Mouse (Mus musculus) heart, postnatal 0 days (tissue): ENCODE data around the gene Rai14. TPM values are rescaled to one million over a fixed set of nuclear protein-coding genes. Genes with fewer than 3 reads are reported as not detected.

Experiments
- ATAC-seq: fragments of 200-750 bp; cut with Nextera tagmentation; 2 replicates; pipeline ENCODE4 v1.8.0; 2017; ENCODE audit warnings: low read depth, moderate number of reproducible peaks, moderate library complexity; ENCODE audit not compliant: insufficient read depth
- DNase-seq: peaks from one replicate; pipeline ENCODE4 v3.0.0-alpha.2; 2016; ENCODE audit warnings: low spot score
- H3K27ac ChIP-seq: fragments of 300-500 bp; sonication (generic); 2 replicates; pipeline ENCODE4 v1.5.1; 2014; ENCODE audit warnings: low read depth, mild to moderate bottlenecking
- H3K27me3 ChIP-seq: fragments of 300-500 bp; sonication (generic); 2 replicates; pipeline ENCODE4 v1.6.1; 2014; ENCODE audit warnings: low read length, mixed read lengths; ENCODE audit not compliant: control insufficient read depth, insufficient read depth
- H3K36me3 ChIP-seq: fragments of 300-500 bp; sonication (generic); replicated peaks from 2 replicates; pipeline ENCODE4 v1.6.1; 2014; ENCODE audit warnings: low read length, mixed read lengths; ENCODE audit not compliant: control insufficient read depth, insufficient read depth
- H3K4me1 ChIP-seq: fragments of 300-500 bp; sonication (generic); 2 replicates; pipeline ENCODE4 v1.6.1; 2014; ENCODE audit warnings: antibody characterized with exemption; ENCODE audit not compliant: control insufficient read depth, insufficient read depth
- H3K4me2 ChIP-seq: fragments of 300-500 bp; sonication (generic); 2 replicates; pipeline ENCODE4 v1.6.1; 2014; ENCODE audit warnings: low read depth, mild to moderate bottlenecking, low read length, moderate library complexity
- H3K4me3 ChIP-seq: fragments of 300-500 bp; sonication (generic); 2 replicates; pipeline ENCODE4 v1.5.1; 2014; ENCODE audit warnings: low read depth, low read length
- H3K9ac ChIP-seq: fragments of 300-500 bp; sonication (generic); replicated peaks from 2 replicates; pipeline ENCODE4 v1.6.1; 2014; ENCODE audit warnings: low read depth, low read length, mixed read lengths
- H3K9me3 ChIP-seq: fragments of 300-500 bp; sonication (generic); replicated peaks from 2 replicates; pipeline ENCODE4 v1.6.1; 2016; ENCODE audit warnings: low read length; ENCODE audit not compliant: control insufficient read depth
- CTCF ChIP-seq: IDR thresholded peaks from 2 replicates; pipeline ENCODE4 v1.5.1; 2016; ENCODE audit warnings: antibody characterized with exemption, control low read depth, low read depth
- EP300 ChIP-seq: IDR thresholded peaks from 2 replicates; pipeline ENCODE4 v1.6.1; 2016; ENCODE audit warnings: antibody characterized with exemption, low read depth
- WGBS: fragments of 180-500 bp; shearing (Covaris S2); extraction: QIAGEN DNeasy Blood & Tissue Kit; methylation state at CpG from one replicate; pipeline ENCODE4 v1.1.7; 2014; 5-methylcytosine and 5-hydroxymethylcytosine counted together
- polyA plus RNA-seq: library from polyadenylated mRNA; unstranded; fragments of >200 nt; fragmentation: Nextera tagmentation; extraction: Ambion mirVana; gene quantifications from 2 replicates; pipeline ENCODE4 v1.2.1, GENCODE M21; 2015
- total RNA-seq: library from RNA; depleted of rRNA; stranded (reverse); fragments of >200 nt; gene quantifications from 2 replicates; pipeline ENCODE4 v1.2.3, GENCODE M21; 2014; ENCODE audit warnings: low replicate concordance

The Rai14 gene
- total and polyA plus RNA-seq, 2 experiments from 2014 or later: 4.1 to 8.9 TPM

DNA sequence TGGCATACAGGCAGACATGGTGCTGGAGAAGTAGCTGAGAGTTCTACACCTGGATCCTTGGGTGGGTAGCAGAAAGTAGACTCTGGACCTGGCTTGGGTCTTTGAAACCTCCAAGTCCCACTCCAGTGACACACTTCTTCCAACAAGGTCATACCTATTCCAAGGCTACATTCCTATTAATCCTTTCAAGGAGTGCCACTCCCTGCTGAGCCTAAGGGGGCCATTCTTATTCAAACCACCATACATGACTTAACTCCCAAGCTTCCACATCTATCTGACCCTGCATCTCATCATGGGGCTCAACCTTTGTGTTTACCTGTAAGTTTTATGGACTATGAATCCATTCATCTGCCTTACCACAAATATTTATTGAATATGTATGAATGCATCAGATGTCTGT lies 152.1 kb downstream of the Rai14 start:
- no peak overlapping the region for H3K4me3 ChIP-seq

DNA sequence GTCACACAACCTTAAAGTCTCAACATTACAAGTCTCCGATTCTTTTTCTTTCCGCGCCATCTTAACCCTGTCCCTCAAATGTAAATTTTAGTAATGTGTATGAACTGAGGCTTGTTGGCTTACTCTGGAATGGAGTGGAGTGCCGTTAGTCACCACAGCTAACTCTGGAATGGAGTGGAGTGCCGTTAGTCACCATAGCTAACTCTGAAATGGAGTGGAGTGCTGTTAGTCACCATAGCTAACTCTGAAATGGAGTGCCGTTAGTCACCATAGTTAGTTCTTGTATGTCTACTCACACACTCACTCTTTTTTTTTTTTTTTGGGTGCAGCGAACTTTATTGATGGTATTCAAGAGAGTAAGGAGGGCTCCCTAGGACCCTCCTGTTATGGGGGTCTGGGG lies 154.4 kb downstream of the Rai14 start:
- Histone ChIP-seq H3K27me3 (no peaks in the 10 kb centered on the region), H3K4me1 (no peaks in the 10 kb centered on the region), H3K9me3 (no peaks in the 10 kb centered on the region), H3K4me3 (no peak overlapping the region), H3K4me2 (no peak overlapping the region), H3K36me3 (no peaks in the 10 kb centered on the region), H3K27ac (no peak overlapping the region), H3K9ac (no peak overlapping the region)
- DNase-seq (no peak), ATAC-seq (no peak)
- TF ChIP-seq CTCF (no peak), EP300 (no peak)
- WGBS: 88% methylated on average over 7 of the region's 7 CpGs

More for the DNA sequence above, 152.1 kb downstream of the Rai14 start:
- H3K27ac ChIP-seq: no peak overlapping the region
- H3K36me3 ChIP-seq: 0 out of 2 replicates have a peak, but pooled peaks cover 2% of the 10 kb centered on the region
- H3K4me2 ChIP-seq: no peak overlapping the region
- no peaks in the 10 kb centered on the region for H3K9me3 ChIP-seq
- no peaks in the 10 kb centered on the region for H3K4me1 ChIP-seq
- TF ChIP-seq EP300: no peak
- TF ChIP-seq CTCF: no peak
- DNase-seq (no peak), ATAC-seq (no peak)
- H3K9ac ChIP-seq: no peak overlapping the region
- H3K27me3 ChIP-seq: no peaks in the 10 kb centered on the region

- Histone ChIP-seq H3K4me2 (no peak within 1 kb of the TSS), H3K4me1 (no peaks in the 10 kb centered on the region), H3K27ac (no peak within 1 kb of the TSS), H3K9ac (no peak within 1 kb of the TSS), H3K4me3 (no peak within 1 kb of the TSS), H3K27me3 (no peaks in the 10 kb centered on the region), H3K9me3 (no peaks in the 10 kb centered on the region), H3K36me3 (no peaks in the 10 kb centered on the region)
- TF ChIP-seq EP300 (no peak), CTCF (no peak)
- no peak for ATAC-seq
- DNase-seq: no peak
- 86% methylated on average over 13 of the region's 13 CpGs for WGBS
Observed at GRCm38 (mm10) chr15:10558465-10558864, 156.0 kb downstream of the Rai14 start, which contains the start of gene Ttc23l. Gene Ttc23l, minus strand, starts transcription at chr15:10558668.

DNA sequence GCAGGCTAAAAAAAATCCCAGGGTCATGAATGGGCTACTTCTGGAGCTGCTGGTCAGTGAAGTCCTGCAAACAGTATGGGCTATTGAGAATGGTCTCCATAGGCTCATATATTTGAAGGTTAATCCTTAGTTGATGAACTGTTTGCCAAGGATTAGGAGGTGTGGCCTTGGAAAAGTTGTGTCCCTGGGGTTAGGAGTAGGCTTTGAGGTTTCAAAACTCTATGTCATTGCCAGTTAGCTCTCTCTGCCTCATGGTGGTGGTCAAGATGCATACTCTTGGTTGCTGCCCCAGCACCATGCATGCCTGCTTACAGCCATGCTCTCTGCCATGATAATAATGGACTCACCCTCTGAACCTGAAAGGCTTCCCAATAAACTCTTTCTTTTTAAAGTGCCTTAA lies 160.1 kb downstream of the Rai14 start:
- H3K4me2 ChIP-seq: no peak overlapping the region
- no peaks in the 10 kb centered on the region for H3K4me1 ChIP-seq
- H3K4me3 ChIP-seq: no peak overlapping the region
- H3K9ac ChIP-seq: no peak overlapping the region
- H3K9me3 ChIP-seq: no peaks in the 10 kb centered on the region
- ATAC-seq (no peak), DNase-seq (no peak)
- H3K27ac ChIP-seq: no peak overlapping the region
- TF ChIP-seq CTCF (no peak), EP300 (no peak)
- H3K27me3 ChIP-seq: no peaks in the 10 kb centered on the region
- no peaks in the 10 kb centered on the region for H3K36me3 ChIP-seq

DNA sequence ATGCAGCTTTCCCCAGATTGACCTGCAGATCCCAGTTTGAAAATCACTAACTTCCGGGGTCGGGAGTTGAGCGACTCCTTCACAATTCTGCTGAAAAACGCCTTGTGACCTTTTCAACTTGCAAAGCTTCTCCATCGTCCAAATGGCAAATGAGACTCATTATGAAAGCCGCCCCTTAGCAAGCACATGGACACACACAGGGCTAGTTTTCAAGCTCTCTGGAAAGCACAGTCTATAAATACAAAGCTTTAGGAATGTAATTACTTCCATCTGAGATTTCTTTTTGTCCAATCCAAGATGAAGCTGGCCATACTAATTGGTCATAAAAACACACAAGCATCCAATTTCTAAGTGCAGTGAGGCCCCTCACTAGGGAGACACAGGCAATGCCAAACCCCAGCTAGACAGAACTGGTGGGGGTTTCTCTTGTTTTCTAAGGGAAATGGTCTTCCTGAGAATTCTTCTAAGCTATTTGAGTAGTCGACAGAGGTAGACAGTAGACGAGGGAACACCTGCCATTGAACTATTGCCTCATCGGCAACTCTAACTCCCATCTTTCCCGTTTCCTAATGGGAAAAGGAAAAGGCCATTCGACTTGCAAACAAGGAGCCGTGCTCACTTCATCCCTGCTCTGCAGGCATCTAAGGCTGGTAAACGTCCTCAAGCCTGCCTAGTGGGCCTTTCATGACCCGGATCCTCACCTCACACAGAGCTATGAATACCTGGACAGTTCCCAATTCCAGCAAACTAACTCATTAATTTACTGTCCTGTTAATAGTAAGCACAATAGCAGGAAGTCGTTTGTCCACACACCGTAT lies 173.9 kb downstream of the Rai14 start:
- TF ChIP-seq CTCF (no peak), EP300 (no peak)

DNA sequence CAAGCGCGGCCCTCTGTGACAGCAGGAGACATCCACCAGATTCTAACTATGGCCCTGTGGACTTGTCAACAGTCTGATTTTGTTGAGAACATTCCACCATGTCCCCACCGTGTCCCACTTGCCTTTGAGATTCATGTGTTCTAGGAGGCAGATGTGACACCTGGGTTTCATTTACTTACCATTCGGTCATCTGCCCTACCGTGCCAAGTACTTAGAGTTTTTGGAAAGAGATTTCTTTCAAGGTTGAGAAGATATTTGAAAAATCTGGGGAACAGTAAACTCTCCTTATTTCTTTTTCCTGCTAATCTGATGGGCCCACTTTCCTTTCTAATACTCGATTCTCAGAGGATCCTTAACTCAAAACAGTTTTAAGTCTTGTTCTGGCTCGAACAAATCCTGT lies 178.5 kb downstream of the Rai14 start:
- Histone ChIP-seq H3K4me3 (no peak overlapping the region), H3K4me2 (no peak overlapping the region), H3K27me3 (no peaks in the 10 kb centered on the region), H3K9me3 (no peaks in the 10 kb centered on the region), H3K27ac (no peak overlapping the region), H3K4me1 (no peaks in the 10 kb centered on the region), H3K36me3 (no peaks in the 10 kb centered on the region), H3K9ac (no peak overlapping the region)
- no peak for TF ChIP-seq EP300
- TF ChIP-seq CTCF: no peak
- WGBS: 56% methylated on average over 7 of the region's 7 CpGs
- ATAC-seq (no peak), DNase-seq (no peak)

More for the DNA sequence above, 173.9 kb downstream of the Rai14 start:
- Histone ChIP-seq H3K27me3 (no peaks in the 10 kb centered on the region), H3K36me3 (no peaks in the 10 kb centered on the region), H3K4me3 (no peak overlapping the region), H3K9ac (no peak overlapping the region), H3K4me1 (no peaks in the 10 kb centered on the region), H3K9me3 (no peaks in the 10 kb centered on the region), H3K27ac (no peak overlapping the region), H3K4me2 (no peak overlapping the region)
- no peak for DNase-seq
- 65% methylated on average over 16 of the region's 16 CpGs for WGBS
- ATAC-seq: no peak
